Mouse (Mus musculus) left cerebral cortex, postnatal 36 days (tissue): ENCODE data around the gene Zfp575. TPM values are rescaled to one million over a fixed set of nuclear protein-coding genes. Genes with fewer than 3 reads are reported as not detected.
"Not testable (repeated sequence)": the region's sequence is repeated elsewhere in the genome, so short reads cannot be mapped to it uniquely, and the experiment has no call there.

ENCODE experiments used
- DNase-seq, 2 experiments: peaks; one replicate each; pipeline ENCODE4 v3.0.0; 2021 to 2022; ENCODE audit warnings: low spot score in 2 of 2, mixed read lengths in 1 of 2
- intact Hi-C: fragments of 180-260 bp; cut with DNase I; formaldehyde crosslinking; loops from one replicate; pipeline ENCODE4 v1.15.1; 2025
- total RNA-seq, 2 experiments: library from RNA; stranded (reverse); gene quantifications; 2 replicates each; pipeline ENCODE4 v1.2.3; 2021

Gene Zfp575
- total RNA-seq, result 1 to 10 TPM; 6.6 to 6.8 TPM

- intact Hi-C loops, result no loop called here
- DNase-seq, result peak; percentile 83 to 88
Measured at GRCm38 (mm10) chr7:24587330-24588105, at the start of gene Zfp575, which contains the start of gene Ethe1. Gene Zfp575 (minus strand): TSS chr7:24587641. Gene Ethe1 (plus strand): TSS chr7:24587543.

- DNase-seq, result no peak
- intact Hi-C loops, result no loop called here
Measured at GRCm38 (mm10) chr7:24637046-24637445, 49.6 kb upstream of the Zfp575 start.

GRCm38 (mm10) chr7:24636264-24636663 is 48.8 kb upstream of the Zfp575 start, which contains the start of gene Lypd3:
Gene Lypd3 (plus strand): TSS chr7:24636550.
- DNase-seq, result no peak
- intact Hi-C loops, result no loop called here

- intact Hi-C loops, result no loop called here
- no peak for DNase-seq
Measured at GRCm38 (mm10) chr7:24630116-24630880, 42.9 kb upstream of the Zfp575 start.

GRCm38 (mm10) chr7:24629672-24630071 is 42.2 kb upstream of the Zfp575 start:
- no peak for DNase-seq
- intact Hi-C loops, result no loop called here

- DNase-seq, result peak in 1 of 2 experiments; percentile 14
- intact Hi-C loops, result no loop called here
Measured at GRCm38 (mm10) chr7:24628685-24629610, 41.5 kb upstream of the Zfp575 start.

- DNase-seq, result no peak
- intact Hi-C loops, result no loop called here
Measured at GRCm38 (mm10) chr7:24622967-24623366, 35.5 kb upstream of the Zfp575 start.

- intact Hi-C loops, result no loop called here
- DNase-seq, result no peak
Measured at GRCm38 (mm10) chr7:24621193-24621592, 33.8 kb upstream of the Zfp575 start.

- intact Hi-C loops, result no loop called here
- no peak for DNase-seq
Measured at GRCm38 (mm10) chr7:24619671-24620397, 32.4 kb upstream of the Zfp575 start.

GRCm38 (mm10) chr7:24618374-24618773 is 30.9 kb upstream of the Zfp575 start:
- intact Hi-C loops, DNase-seq: not testable (repeated sequence)

- no peak for DNase-seq
- intact Hi-C loops, result no loop called here
Measured at GRCm38 (mm10) chr7:24617763-24618162, 30.3 kb upstream of the Zfp575 start.

GRCm38 (mm10) chr7:24614816-24615215 is 27.4 kb upstream of the Zfp575 start:
- intact Hi-C loops, result no loop called here
- DNase-seq, result no peak

GRCm38 (mm10) chr7:24612308-24612910 is 25.0 kb upstream of the Zfp575 start:
- intact Hi-C loops, result no loop called here
- no peak for DNase-seq

GRCm38 (mm10) chr7:24611709-24612108 is 24.3 kb upstream of the Zfp575 start:
- intact Hi-C loops, result no loop called here
- no peak for DNase-seq

- intact Hi-C loops, result no loop called here
- no peak for DNase-seq
Measured at GRCm38 (mm10) chr7:24610879-24611494, 23.5 kb upstream of the Zfp575 start.

GRCm38 (mm10) chr7:24610144-24610878 is 22.9 kb upstream of the Zfp575 start, which contains the start of gene Phldb3:
Gene Phldb3 (plus strand): TSS chr7:24610763.
- intact Hi-C loops, result no loop called here
- no peak for DNase-seq

GRCm38 (mm10) chr7:24608561-24608960 is 21.1 kb upstream of the Zfp575 start:
- intact Hi-C loops, result no loop called here
- DNase-seq, result no peak

- intact Hi-C loops, result no loop called here
- no peak for DNase-seq
Measured at GRCm38 (mm10) chr7:24608017-24608416, 20.6 kb upstream of the Zfp575 start.
